Mouse (Mus musculus) hindbrain, embryonic 11.5 days (tissue): ENCODE measurements around the gene Dscaml1. TPM values are rescaled to one million over a fixed set of nuclear protein-coding genes. Genes with fewer than 3 reads are reported as not detected.

Experiments
- ATAC-seq: fragments of 200-750 bp; cut with Nextera tagmentation; 2 replicates; pipeline ENCODE4 v1.8.0; 2017; ENCODE audit warnings: mild to moderate bottlenecking, moderate TSS enrichment, moderate library complexity; ENCODE audit not compliant: low FRiP score
- DNase-seq: peaks from one replicate; pipeline ENCODE4 v3.0.0-alpha.2; 2015; ENCODE audit warnings: low spot score
- H3K27ac ChIP-seq: fragments of 300-500 bp; sonication (generic); 2 replicates; pipeline ENCODE4 v1.5.1; 2014; ENCODE audit warnings: mild to moderate bottlenecking, low read depth, low read length
- H3K27me3 ChIP-seq: fragments of 300-500 bp; sonication (generic); 2 replicates; pipeline ENCODE4 v1.6.1; 2014; ENCODE audit warnings: mild to moderate bottlenecking, low read length, moderate library complexity, mixed read lengths; ENCODE audit not compliant: control insufficient read depth, insufficient read depth
- H3K36me3 ChIP-seq: fragments of 300-500 bp; sonication (generic); 2 replicates; pipeline ENCODE4 v1.6.1; 2014; ENCODE audit warnings: mild to moderate bottlenecking, low read length, moderate library complexity, mixed read lengths; ENCODE audit not compliant: control insufficient read depth, insufficient read depth
- H3K4me1 ChIP-seq: fragments of 300-500 bp; sonication (generic); replicated peaks from 2 replicates; pipeline ENCODE4 v1.6.1; 2014; ENCODE audit warnings: low read length, mixed read lengths; ENCODE audit not compliant: control insufficient read depth, insufficient read depth
- H3K4me2 ChIP-seq: fragments of 300-500 bp; sonication (generic); replicated peaks from 2 replicates; pipeline ENCODE4 v1.6.1; 2014; ENCODE audit warnings: mild to moderate bottlenecking, low read depth, low read length
- H3K4me3 ChIP-seq: fragments of 300-500 bp; sonication (generic); 2 replicates; pipeline ENCODE4 v1.5.1; 2014; ENCODE audit warnings: low read depth, low read length
- H3K9ac ChIP-seq: fragments of 300-500 bp; sonication (generic); 2 replicates; pipeline ENCODE4 v1.6.1; 2014; ENCODE audit warnings: low read depth, low read length
- H3K9me3 ChIP-seq: fragments of 300-500 bp; sonication (generic); 2 replicates; pipeline ENCODE4 v1.6.1; 2016; ENCODE audit warnings: low read length; ENCODE audit not compliant: control insufficient read depth
- WGBS: fragments of 180-500 bp; shearing (Covaris S2); extraction: QIAGEN DNeasy Blood & Tissue Kit; methylation state at CpG from one replicate; pipeline ENCODE4 v1.1.7; 2014; 5-methylcytosine and 5-hydroxymethylcytosine counted together
- polyA plus RNA-seq: library from polyadenylated mRNA; unstranded; fragments of >200 nt; fragmentation: Nextera tagmentation; extraction: Ambion mirVana; gene quantifications from 2 replicates; pipeline ENCODE4 v1.2.1, GENCODE M21; 2014

The Dscaml1 gene
- polyA plus RNA-seq, 1 experiment from 2014 or later = 0.80 TPM

DNA sequence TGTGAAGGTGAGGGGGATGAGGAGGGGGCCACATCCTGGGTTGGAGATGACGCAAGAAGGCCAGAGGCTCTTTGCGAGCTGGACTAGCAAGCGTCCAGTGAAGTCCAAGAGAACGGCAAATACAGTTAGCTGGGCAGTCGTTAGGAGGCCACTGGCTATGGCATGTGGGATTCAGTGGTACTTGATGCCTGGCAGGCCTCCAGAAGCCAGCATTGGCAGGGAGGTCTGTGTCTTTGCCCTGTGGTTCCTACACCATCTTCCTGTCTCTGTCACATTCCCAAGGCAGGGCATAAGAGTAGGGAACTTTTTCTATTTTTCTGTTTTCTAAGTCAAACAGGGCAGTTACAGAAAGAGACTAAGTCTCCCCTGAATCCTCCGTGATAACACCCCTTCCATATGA lies 237.9 kb downstream of the Dscaml1 start:
- no peak for ATAC-seq
- peak overlapping the region; percentile 89 for H3K27ac ChIP-seq
- peak; percentile 34 for DNase-seq
- no peaks in the 10 kb centered on the region for H3K36me3 ChIP-seq
- no peak overlapping the region for H3K4me3 ChIP-seq
- peaks cover 25% of the 10 kb centered on the region for H3K4me1 ChIP-seq
- H3K27me3 ChIP-seq = no peaks in the 10 kb centered on the region
- H3K4me2 ChIP-seq = no peak overlapping the region
- no peaks in the 10 kb centered on the region for H3K9me3 ChIP-seq
- no peak overlapping the region for H3K9ac ChIP-seq
- WGBS = 66% methylated on average over 6 of the region's 6 CpGs

DNA sequence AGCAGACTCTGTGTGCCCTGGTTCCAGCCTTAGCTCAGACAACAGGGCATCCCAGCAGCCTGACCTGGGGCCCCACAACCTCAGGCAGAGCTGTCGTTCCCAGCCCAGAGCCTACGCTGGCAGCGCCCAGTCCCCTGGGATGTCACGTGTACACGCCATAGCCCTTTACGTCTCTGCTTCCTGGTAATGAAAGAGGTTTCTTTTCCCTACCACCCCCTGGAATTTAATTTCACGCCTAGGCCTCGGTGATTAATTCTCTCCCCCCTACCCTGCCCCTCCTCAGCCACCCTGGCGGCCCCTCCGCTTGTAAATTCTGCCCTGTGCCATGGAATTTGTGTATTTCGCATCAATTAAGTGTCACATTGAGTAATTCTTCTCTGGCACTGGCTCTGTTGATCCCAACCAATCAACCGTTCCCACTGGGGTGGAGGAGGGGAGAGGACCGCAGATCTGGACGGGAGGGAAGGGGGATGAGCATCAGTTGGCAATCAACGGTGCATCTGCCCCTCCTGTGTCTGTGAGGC lies 238.5 kb downstream of the Dscaml1 start:
- H3K4me3 ChIP-seq = no peak overlapping the region
- H3K27me3 ChIP-seq = no peaks in the 10 kb centered on the region
- ATAC-seq (peak; percentile 83), DNase-seq (peak; percentile 76)
- no peaks in the 10 kb centered on the region for H3K36me3 ChIP-seq
- no peaks in the 10 kb centered on the region for H3K9me3 ChIP-seq
- H3K4me2 ChIP-seq = no peak overlapping the region
- peak overlapping the region; percentile 89 for H3K27ac ChIP-seq
- 0 out of 2 replicates have a peak overlapping the region, but pooled peaks have one; percentile 8 for H3K9ac ChIP-seq
- H3K4me1 ChIP-seq = peaks cover 25% of the 10 kb centered on the region
- WGBS = 18% methylated on average over 15 of the region's 15 CpGs

- Histone ChIP-seq H3K4me3 (no peak overlapping the region), H3K9ac (no peak overlapping the region)
- 79% methylated on average over 9 of the region's 9 CpGs for WGBS
Measured at GRCm38 (mm10) chr9:45675931-45676330, 249.5 kb downstream of the Dscaml1 start.

GRCm38 (mm10) chr9:45676578-45676977 lies 250.2 kb downstream of the Dscaml1 start:
- peak; percentile 54 for DNase-seq
- Histone ChIP-seq H3K27ac (peak overlapping the region; percentile 58), H3K9me3 (no peaks in the 10 kb centered on the region), H3K27me3 (no peaks in the 10 kb centered on the region), H3K4me1 (peaks cover 25% of the 10 kb centered on the region), H3K36me3 (no peaks in the 10 kb centered on the region), H3K4me3 (no peak overlapping the region), H3K4me2 (no peak overlapping the region; the same call in 1 of the 2 replicates), H3K9ac (peak overlapping the region; percentile 27; the same call in 1 of the 2 replicates)
- 28% methylated on average over 8 of the region's 8 CpGs for WGBS
- ATAC-seq = peak; percentile 63

More at GRCm38 (mm10) chr9:45675931-45676330, 249.5 kb downstream of the Dscaml1 start:
- no peaks in the 10 kb centered on the region for H3K36me3 ChIP-seq
- H3K4me1 ChIP-seq = peaks cover 25% of the 10 kb centered on the region
- DNase-seq (no peak), ATAC-seq (no peak)
- H3K9me3 ChIP-seq = no peaks in the 10 kb centered on the region
- no peaks in the 10 kb centered on the region for H3K27me3 ChIP-seq
- peak overlapping the region; percentile 58 for H3K27ac ChIP-seq
- H3K4me2 ChIP-seq = no peak overlapping the region

GRCm38 (mm10) chr9:45677236-45677781 lies 250.9 kb downstream of the Dscaml1 start:
- Histone ChIP-seq H3K9ac (peak overlapping the region; percentile 27; the same call in 1 of the 2 replicates), H3K27me3 (no peaks in the 10 kb centered on the region), H3K36me3 (no peaks in the 10 kb centered on the region), H3K4me2 (no peak overlapping the region), H3K4me1 (peaks cover 25% of the 10 kb centered on the region), H3K27ac (peak overlapping the region; percentile 58), H3K4me3 (no peak overlapping the region), H3K9me3 (no peaks in the 10 kb centered on the region)
- 34% methylated on average over 12 of the region's 12 CpGs for WGBS
- ATAC-seq (peak; percentile 50), DNase-seq (peak; percentile 45)

GRCm38 (mm10) chr9:45677952-45678663 lies 251.7 kb downstream of the Dscaml1 start:
- Histone ChIP-seq H3K9me3 (no peaks in the 10 kb centered on the region), H3K4me1 (peaks cover 23% of the 10 kb centered on the region), H3K4me3 (no peak overlapping the region), H3K36me3 (no peaks in the 10 kb centered on the region), H3K9ac (no peak overlapping the region), H3K4me2 (no peak overlapping the region), H3K27ac (peak overlapping the region; percentile 58), H3K27me3 (no peaks in the 10 kb centered on the region)
- 73% methylated on average over 8 of the region's 8 CpGs for WGBS
- ATAC-seq = no peak
- DNase-seq = no peak

GRCm38 (mm10) chr9:45678664-45679026 lies 252.2 kb downstream of the Dscaml1 start:
- H3K27me3 ChIP-seq = no peaks in the 10 kb centered on the region
- peaks cover 23% of the 10 kb centered on the region for H3K4me1 ChIP-seq
- no peak overlapping the region for H3K27ac ChIP-seq
- no peaks in the 10 kb centered on the region for H3K36me3 ChIP-seq
- ATAC-seq (no peak), DNase-seq (no peak)
- WGBS = 78% methylated on average over 4 of the region's 4 CpGs
- H3K4me2 ChIP-seq = no peak overlapping the region
- H3K9me3 ChIP-seq = no peaks in the 10 kb centered on the region
- H3K4me3 ChIP-seq = no peak overlapping the region
- no peak overlapping the region for H3K9ac ChIP-seq

GRCm38 (mm10) chr9:45682461-45682998 lies 256.1 kb downstream of the Dscaml1 start:
- Histone ChIP-seq H3K4me2 (no peak overlapping the region), H3K4me1 (peaks cover 10% of the 10 kb centered on the region), H3K9me3 (no peaks in the 10 kb centered on the region), H3K9ac (no peak overlapping the region), H3K27me3 (no peaks in the 10 kb centered on the region), H3K36me3 (no peaks in the 10 kb centered on the region), H3K27ac (no peak overlapping the region), H3K4me3 (no peak overlapping the region)
- ATAC-seq (no peak), DNase-seq (no peak)
- 52% methylated on average over 11 of the region's 11 CpGs for WGBS
